Mouse (Mus musculus): Measurements from ENCODE around the gene Adam17.
A peak's percentile ranks its signal among the peaks of the same experiment; 100 is the strongest.
"Not testable (repeated sequence)": the region's sequence is repeated elsewhere in the genome, so short reads cannot be mapped to it uniquely, and the experiment has no call there.

Adam17 gene

DNA sequence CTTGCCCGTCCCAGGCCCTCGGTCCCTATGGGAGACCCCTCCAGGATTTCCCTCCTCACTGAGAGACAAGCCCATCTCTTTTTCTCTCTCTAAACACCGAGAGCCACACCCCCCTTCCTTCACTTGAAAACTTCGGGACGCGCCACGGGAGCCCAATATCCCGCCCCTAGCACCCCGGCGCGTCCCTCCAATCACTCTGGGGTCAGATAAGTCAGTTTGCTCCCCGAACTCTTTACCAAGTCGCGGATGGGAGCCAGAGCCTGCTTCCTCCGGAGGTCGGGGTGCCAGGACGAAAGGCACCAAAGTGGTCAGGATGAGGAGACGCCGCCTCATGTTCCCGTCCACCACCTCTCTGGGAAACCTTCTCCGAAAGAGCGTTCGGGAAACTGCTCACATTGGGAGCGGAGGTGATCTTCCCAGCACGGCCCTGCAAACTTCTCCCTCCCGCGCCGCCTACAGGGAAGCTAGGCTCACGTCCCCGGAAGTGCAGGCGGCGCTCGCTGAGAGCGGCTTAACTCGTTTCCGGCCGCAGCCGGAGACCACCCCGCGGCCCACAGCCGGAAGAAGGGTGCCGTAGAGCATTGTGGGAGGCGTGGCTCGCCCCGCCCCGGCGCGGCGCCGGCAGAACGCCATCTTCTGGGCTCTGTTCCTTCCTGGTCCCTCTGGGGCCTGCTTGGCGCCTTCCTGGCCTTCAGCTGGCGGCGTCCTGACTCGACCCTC is at the start of gene Adam17:
Gene Adam17 (minus strand): TSS at position 533 of the 720 bp plus-strand sequence.
- DNase-seq (ENCODE audit: low read depth, low spot score) = peak; percentile 97

DNA sequence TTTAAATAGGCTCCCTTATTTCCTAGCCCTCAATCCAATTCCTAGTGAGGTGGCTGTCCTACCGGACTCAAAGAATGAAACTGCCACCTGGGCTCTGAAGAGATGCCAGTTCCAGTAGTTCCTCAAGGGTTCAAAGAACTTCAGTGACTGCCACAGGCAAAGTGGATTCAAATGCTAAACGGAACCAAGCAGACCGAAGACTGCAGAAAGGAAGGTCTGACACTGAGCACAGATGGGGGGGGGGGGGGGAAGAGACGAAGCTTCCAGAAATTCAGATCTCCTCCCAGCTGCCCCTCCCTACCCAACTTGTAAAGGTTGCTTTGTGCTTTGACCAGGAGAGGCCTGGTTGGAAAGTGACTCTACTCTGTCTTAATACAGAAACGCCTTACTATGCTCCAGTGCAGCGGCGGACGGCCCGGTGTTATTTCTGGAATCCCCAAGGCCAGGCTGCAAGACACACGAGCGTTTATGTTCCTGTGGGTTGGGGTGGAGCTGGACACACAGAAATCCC is 45.2 kb upstream of the Adam17 start:
- peak; percentile 92 for DNase-seq (ENCODE audit: low read depth, low spot score)

DNA sequence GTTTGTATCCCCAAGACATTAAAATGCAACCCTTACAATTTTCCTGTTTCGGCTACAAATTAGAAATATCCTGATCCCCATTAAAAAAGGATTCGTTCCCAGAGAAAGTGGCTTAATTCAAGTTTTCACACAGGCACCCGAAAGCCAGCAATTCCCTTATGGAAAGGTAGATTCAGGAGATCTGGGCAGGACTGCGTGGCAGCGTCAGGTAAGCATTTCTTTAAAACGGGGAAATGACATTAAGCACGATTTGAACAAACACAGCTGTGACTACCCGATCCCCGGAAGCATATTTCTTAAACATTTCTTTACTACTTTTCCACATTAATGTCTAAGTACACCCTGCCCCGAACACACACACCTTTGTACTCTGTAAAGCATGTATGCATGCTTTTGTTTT is 44.7 kb upstream of the Adam17 start:
- DNase-seq (ENCODE audit: low read depth, low spot score) = no peak

DNA sequence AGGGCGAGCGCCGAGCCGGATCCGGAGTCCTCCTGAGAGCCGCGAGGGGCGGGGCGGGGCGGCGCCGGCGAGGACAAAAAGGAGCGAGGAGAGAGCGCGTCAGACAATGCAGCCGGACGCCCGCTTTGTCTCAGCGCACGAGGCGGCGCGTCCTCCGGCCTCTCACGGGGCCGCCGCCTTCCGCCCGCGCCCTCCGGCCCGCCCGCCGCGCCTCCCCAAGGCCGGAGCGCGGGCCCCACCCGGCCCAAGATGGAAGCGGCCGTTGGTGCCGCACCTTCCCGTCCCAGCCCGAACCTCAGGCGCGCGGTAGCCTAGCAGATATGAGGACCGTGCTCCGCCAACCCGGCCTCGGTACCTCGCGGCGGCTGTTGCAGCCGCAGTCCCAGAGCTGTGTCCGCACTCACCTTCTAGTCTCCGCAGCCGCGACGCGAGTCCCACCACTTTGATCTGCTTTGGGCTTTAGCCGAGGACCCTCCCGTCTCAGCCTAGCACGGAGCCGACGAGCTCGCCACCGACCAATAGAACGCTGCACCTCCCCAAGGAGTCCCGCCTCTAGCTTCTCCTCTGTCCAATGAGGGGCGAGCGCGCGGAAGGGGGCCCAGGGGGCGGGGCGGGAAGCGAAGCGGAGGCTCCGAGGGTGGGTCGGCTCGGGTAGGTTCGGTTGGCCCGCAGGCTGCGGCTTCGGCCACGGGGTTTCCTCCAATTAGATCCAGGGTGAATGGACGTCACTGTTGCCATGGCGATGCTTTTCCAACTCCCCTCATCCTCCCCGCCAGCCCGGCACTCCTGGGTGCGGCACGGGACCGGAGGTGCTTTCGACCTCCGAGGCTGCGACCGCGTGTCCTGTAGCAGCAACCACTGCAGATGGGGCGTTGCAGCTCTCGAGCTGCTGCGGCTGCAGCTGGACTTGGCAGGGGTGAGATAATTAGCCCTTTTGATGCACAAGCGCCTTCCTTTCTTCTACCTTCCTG is 44.0 kb upstream of the Adam17 start, which contains the start of gene Ywhaq:
Gene Ywhaq (minus strand): TSS at position 538 of the 971 bp plus-strand sequence.
- DNase-seq (ENCODE audit: low read depth, low spot score) = peak; percentile 99

DNA sequence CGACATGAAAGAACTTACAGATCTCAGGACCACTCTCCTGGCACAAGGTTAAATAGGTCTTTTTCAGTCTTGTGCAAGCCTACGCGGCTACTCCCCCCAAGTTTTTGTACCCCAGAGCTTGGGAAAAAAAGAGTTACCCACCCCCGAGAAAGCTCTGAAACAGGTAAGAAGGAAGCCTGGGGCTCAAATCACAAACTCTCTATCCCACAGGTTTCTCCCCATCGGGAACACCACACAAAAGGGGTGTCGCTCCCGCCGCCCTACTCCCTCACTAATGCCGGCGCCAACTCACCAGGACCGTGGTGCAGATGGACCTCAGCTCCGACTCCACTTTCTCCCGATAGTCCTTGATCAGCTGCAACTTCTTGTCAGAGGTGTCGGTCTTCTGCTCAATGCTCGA is 43.1 kb upstream of the Adam17 start:
- no peak for DNase-seq (ENCODE audit: low read depth, low spot score)

DNA sequence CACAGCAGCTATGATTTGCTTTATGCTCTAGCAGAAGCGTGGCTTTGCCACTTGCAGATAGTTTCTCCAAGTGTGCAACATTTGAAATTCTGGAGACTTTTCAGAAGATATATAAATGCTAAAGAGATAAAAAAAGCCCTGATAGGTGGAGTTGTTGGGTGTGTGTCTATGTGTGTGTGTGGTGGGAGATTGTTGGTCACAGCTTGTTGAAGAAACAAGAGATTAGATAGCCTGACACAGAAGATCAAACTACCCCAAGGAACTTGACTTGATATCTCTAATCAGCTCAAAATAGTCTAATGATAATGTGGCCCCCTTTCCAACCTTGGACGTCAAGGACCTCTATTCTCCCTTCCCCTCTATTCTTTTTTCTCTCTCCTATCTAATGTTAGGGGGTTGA is 37.2 kb upstream of the Adam17 start:
- DNase-seq (ENCODE audit: low read depth, low spot score) = no peak

DNA sequence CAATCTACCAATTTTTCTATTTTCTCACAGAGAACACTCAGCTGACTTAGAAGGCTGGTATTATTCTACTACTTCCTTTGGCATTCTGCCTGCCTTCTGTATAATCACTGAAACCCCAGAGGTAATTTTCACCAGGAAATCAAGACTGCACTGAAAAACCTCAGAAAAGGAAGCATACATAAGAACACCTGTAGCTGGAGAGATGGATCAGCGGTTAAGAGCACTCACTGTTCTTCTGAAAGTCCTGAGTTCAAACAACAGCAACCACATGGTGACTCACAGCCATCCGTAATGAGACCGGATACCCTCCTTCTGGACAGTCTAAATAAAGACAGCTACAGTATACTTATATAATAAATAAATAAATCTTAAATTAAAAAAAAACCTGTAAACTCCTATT is 36.2 kb upstream of the Adam17 start:
- DNase-seq (ENCODE audit: low read depth, low spot score) = no peak

DNA sequence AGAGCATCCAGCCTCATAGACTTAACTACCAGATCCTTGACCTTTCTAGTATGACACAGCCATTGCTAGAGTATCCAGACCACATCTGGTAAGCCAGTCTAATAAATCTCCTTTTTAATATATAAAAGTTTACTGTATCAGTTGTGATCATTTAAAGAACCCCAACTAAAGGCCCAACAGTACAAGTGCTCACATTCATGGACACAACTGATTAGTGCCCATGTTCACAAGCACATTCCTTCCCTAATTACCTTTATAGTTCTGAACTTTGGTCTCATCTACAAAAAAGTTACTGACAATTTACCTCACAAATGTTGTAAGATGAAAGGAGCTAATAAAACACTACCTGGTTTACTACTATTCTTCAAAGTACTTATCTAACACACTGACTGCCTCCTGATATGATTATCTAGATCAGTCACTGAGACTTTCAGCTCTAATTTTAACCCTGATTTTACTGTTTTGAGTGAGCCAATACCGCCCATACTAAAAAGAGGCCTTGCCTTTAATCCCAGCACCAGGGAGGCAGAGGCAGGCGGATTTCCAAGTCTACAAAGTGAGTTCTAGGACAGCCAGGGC is 35.4 kb upstream of the Adam17 start:
- no peak for DNase-seq (ENCODE audit: low read depth, low spot score)

DNA sequence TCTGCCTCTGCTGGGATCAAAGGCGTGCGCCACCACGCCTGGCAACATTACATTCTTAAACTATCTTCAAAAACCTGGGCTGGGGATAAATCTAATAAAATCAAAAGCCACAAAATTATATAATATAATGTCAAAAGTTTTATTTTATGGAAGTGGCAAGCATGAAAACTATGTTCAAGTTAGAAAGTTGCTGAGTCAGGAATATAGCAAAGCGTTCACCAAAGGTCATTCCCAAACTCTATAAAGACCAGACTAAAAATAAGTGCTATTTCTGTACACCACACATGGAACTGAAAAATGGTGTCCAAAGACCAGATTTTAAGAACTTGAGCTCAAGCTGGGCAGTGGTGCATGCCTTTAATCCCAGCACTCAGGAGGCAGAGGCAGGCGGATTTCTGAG is 29.3 kb upstream of the Adam17 start:
- no peak for DNase-seq (ENCODE audit: low read depth, low spot score)

DNA sequence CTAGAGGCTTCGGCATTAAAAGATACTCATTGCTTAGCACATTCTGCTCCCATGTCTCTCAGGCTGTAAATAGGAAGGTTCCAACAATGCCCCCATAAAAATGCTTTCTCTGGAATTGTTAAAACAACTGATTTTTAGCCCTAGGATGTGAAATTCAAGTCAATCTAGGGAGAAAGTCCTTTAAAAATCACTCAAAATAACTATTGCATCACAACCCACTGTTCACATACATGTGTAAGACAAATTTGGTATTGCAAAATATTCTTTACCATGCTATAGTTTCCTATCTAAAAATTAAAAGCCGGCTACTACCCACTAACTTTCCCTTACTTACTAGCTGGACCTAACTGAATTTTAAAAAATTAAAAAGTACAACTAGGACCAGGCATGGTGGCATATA is 12.8 kb upstream of the Adam17 start:
- no peak for DNase-seq (ENCODE audit: low read depth, low spot score)

DNA sequence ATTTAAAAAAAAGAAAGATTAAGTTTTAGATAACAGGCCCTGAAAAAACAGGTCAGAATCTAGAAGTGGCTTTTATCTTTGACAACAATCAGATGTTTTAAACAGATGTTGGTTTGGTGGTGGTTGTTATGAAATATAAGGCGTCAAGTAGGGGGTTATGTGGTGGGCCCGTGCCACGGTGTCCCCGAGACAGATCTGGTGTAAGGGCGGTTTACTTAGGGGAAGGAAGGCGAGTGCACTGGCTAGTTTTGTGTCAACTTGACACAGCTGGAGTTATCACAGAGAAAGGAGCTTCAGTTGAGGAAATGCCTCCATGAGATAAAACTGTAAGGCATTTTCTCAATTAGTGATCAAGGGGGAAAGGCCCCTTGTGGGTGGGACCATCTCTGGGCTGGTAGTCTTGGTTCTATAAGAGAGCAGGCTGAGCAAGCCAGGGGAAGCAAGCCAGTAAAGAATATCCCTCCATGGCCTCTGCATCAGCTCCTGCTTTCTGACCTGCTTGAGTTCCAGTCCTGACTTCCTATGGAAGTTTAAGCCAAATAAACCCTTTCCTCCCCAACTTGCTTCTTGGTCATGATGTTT is 5.4 kb upstream of the Adam17 start:
- DNase-seq (ENCODE audit: low read depth, low spot score) = not testable (repeated sequence)

DNA sequence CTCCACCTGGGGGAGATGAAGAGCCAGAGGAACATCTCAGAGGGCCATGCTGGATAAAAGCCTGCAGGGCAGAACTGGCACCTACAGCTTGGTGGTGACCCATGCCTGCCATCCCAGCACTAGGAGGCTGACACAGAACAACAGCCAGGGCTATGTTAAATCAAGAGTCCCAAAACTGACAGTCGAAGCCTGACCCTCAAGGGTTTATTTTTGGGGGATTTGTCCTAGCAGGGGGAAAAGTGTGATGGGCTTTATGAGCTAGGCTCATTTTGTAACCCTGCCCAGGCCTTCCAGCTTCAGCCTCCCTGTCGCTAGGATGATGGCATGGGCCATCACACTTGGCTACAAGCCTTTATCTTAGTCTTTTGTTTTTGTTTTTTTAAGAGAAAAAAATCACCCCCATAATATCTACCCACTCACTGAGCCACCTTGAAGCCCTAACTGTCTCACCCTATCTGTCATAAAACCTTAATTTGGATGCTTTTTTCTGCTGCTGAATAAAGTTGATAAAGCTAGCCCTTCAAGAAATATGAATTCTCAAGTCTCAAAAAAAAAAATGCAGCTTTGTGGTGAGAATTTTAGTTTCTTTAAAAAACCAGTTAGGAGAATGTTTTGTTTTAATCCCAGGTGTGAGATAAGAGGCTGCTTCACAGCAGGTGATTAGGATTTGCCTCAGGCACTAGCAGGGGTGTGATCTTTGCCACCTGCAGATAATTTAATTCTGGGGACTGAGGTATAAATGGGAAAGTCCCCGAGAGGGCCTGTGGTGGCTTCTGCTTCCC is 2.1 kb upstream of the Adam17 start:
- no peak for DNase-seq (ENCODE audit: low read depth, low spot score)

DNA sequence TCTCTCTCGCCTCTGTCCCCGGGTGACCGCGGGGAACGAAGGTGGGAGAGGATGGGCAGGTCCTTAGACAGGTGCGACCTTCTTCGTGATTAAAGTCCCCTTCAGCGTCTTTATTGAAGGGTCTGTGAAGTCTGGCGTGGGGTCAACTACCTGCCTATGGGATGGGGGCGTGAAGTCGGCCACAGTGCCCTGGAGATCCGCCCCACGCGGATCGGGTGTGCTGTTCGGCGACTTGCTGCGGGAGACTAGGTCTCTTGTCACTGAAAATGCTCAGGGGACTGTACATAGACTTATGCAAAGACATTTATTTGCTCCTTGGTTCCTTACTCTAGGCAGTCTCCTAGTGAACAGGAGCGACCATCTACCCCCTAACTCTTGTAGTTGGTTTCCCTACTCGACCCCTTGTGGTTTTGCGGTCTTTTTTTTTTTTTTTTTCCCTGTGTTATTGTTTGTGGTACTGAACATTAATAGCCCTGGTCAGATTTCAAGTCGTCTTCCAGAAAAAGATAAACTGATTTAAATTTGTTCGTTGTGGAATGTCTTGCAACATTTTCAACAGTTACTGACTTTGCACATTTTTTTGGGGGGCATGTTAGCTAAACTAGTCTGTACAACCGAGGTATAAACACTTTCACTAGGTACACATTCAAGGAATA is 516 bp upstream of the Adam17 start:
- DNase-seq (ENCODE audit: low read depth, low spot score) = no peak

DNA sequence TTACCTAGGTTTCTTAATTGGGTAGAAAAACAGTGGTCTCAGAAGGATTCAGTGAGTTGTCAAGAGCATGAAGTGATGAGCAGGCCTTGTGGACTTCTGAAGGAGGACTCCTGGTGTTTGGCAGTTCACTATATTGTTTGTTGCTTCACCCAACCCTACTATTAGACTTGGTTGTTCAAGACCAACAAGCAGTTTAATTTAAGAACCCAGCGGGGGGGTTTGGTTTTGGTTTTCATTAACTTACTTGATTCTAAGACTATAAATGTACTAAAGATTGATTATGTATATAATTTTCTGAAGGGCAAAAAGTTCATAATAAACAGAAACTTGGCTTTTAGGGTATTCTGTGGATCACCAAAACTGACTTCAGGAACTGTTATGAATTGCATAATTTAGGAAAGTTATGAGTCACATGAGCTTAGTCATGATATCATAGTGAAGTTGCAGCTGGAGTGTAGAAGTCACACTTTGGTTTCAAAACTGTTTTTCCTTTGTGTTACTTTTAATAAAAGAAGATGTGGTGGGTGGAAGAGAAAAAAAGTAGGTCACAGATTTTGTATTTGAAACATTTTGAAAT is 3.3 kb downstream of the Adam17 start:
- no peak for DNase-seq (ENCODE audit: low read depth, low spot score)

DNA sequence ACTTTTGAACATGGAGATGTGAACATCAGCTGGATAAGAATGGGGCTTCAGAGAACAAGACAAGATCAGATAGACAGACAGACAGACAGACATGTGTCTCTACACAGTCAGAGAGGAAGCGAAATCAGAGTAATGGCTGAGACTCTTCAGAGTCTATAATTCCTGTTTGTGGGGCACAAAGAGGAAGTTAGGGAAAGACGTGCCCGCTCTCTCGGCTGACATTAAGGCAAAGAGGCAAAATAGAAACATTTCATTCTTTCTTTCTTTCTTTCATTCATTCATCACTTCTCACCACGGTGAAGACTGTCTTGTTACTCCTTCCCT is 4.4 kb downstream of the Adam17 start:
- no peak for DNase-seq (ENCODE audit: low read depth, low spot score)

DNA sequence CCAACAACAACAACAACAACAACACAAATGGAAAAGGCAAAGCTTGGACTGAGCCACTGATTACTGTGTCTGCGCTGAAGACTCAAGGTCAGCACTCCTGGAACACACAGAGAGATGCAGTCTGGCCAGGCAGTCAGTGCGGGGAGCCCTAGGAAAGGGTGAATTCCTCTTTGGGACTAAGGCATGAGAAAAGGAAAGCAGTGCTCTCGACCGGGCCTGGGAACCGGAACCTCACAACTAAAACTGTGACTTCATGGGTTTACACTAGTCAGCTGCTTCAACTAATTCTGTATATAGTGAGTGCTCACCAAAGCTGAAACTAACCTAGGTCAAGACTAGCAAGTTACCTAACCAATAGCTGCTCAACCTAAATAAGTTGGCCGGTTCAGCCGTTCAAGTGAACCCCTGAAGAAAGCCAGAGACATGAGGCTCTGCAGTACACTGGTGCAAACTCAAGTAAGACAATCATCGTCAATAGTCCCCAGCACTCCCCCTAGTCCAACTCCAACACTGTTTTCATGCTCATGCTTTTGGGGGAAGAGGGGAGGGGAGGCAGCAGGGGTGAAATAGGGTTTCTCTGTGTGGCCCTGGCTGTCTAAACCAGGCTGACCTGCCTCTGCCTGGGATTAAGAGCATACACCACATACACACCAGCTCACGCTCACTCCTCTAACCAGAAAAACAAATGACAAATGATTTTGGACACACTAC is 4.9 kb downstream of the Adam17 start:
- no peak for DNase-seq (ENCODE audit: low read depth, low spot score)

DNA sequence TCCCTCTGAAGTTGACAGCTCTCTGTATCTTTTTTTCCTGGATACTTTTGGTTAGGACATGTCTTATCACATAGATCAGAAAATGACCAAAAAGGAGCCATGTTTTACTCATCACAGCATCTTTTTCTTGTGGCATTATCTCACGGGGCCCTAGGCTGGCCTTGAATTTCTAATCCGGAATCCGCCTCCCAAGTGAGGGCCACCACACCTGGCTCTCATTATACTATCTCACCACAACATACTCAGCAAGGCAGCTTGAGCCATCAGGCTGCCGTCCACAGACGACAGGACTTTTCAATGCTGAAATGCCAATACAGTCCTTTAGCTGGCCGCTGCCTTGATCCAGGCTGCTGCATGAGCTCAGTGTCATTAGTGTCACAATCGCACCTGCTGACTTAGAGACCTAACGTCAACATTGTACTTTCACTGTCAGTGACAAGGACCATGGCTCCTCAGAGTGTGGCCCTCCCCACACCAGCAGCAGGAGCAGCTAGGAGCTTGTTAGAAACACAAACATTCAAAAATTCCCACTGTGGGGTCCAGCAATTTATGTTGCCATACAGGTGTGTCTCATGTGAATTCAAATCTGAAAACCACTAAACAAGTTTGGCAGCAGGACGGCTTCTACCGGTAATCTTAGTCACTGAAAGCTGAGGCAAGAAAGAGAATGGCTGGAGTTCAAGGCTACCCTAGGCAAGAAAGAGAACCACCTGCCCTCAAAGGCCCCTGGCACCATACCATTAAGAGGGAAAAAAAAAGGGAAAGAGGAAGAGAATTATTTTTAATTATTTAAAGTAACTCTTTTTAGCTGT is 8.6 kb downstream of the Adam17 start:
- no peak for DNase-seq (ENCODE audit: low read depth, low spot score)

DNA sequence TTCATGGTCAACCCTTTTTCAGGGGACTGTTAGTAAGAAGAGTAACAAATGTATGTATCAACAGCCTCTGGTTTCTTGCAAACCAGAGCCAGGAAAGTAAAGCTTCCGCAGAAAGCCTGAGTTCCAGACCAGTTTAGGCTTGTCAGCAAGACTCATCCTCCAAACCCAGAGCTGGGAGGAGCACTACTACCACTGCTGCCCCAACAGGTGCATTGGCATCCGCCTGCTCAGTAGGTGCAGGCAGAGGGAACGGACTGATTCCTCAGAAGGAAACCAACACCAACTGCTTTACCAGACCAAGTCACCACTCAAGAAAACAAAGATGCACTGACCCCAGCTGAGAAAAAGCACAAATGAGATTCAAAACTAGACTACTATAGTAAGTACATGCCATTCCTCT is 10.2 kb downstream of the Adam17 start:
- DNase-seq (ENCODE audit: low read depth, low spot score) = no peak

DNA sequence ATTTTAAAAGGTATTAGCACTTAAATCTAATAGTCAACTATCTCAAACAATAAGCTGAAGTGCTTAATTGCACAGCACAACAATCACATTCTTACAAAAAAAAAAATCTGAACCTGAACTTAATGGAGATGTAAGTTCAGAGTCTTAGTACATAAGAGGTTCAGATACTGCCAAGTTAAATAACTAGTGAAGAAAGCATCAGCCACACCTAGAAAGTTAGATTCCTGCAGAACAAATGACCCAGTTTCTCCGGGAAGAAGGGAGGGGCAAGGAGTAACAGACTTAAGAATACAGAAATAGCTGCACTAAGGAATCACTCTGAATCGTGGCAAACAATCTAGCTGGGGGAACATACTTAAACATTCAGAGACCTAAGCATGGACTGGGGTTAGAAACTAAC is 10.7 kb downstream of the Adam17 start:
- no peak for DNase-seq (ENCODE audit: low read depth, low spot score)

Measured in R1 (cell line).